Mouse (Mus musculus): ENCODE data around the gene Doc2b. TPM values are rescaled to one million over a fixed set of nuclear protein-coding genes. Genes with fewer than 3 reads are reported as not detected.
A peak's percentile ranks its signal among the peaks of the same experiment; 100 is the strongest.

Doc2b gene
- total RNA-seq (2015; ENCODE audit: low replicate concordance) (not detected in 2 replicates), total RNA-seq (2017; ENCODE audit: low replicate concordance) (not detected in 2 replicates)

DNA sequence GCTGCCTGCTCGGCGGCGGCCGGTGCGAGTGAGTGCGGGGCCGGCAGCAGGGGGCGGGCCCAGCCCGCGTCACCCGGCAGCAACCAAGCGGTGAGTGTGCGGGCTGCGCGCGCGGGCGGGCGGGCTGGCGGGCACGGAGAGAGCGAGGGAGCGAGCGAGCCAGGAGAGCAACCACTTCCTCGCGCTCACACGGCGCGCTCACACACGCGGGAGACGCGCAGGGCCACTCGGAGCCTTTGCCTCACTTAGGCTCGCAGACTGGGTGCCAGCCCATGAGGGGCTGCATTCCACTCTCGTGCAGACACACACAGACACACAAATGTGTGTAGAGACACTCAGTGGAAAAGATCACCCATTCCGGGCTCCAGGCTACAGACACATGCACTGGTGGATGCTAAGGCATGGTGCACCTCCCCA is at the start of gene Doc2b:
Gene Doc2b, minus strand, starts transcription at position 21 of the 417 bp plus-strand sequence.
- no peak for ATAC-seq (replicated peaks; ENCODE audit: low FRiP score, poor library complexity, severe bottlenecking)

DNA sequence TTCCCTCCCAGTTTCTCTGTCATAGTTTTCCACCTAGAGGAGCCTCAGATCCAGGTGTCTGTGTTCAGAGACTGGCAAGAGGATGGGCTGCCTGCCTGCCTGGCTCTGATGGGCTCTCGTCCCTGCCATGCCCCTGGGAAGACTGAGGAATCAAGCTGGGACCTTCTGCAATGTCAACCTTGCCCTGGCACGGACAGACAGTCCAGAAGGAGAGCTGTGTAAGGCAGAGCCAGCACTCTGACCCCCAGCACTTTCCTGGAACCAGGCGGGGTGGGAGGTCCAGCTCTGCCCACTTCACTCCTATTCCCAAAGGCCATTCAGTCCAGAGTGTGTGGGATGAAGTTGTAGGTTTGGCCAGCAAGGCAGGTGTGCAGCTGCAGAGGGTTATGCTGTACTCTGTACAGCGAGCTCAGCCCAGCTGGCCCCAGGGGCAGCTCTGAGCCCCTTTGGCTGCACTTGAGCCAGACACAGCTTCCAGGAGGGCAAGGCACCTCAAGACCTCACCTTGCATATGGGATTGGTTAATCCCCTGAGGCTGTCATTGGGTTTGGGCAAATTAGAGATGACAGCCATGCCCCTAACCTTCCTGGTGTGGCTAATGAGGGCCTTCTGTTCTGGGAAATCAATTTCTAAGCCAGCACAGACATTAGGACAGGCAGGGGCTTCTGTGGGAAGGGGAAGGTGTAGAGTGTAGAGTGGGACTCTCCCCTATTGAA is 47.2 kb upstream of the Doc2b start:
- ATAC-seq (replicated peaks; ENCODE audit: low FRiP score, poor library complexity, severe bottlenecking) = no peak

DNA sequence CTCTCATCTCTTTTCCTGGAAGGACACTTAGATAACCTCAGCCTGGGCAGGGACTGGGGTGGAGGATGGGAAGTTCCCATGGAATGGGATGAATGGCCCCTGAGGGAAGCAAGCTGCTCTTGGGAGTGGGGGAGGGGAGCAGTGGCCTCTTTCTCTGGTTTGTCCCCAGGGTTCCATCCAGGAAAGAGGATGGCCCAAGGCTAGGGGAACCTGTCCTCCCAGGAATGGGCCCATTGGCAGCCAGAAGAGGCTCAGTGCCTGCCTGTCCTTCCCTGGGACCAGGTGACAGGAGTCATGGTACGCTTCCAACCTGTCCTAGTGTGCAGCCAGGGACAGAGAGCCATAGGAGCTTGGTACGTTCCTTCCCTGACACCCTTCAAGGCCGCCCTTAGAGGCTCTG is 45.7 kb upstream of the Doc2b start:
- no peak for ATAC-seq (replicated peaks; ENCODE audit: low FRiP score, poor library complexity, severe bottlenecking)

DNA sequence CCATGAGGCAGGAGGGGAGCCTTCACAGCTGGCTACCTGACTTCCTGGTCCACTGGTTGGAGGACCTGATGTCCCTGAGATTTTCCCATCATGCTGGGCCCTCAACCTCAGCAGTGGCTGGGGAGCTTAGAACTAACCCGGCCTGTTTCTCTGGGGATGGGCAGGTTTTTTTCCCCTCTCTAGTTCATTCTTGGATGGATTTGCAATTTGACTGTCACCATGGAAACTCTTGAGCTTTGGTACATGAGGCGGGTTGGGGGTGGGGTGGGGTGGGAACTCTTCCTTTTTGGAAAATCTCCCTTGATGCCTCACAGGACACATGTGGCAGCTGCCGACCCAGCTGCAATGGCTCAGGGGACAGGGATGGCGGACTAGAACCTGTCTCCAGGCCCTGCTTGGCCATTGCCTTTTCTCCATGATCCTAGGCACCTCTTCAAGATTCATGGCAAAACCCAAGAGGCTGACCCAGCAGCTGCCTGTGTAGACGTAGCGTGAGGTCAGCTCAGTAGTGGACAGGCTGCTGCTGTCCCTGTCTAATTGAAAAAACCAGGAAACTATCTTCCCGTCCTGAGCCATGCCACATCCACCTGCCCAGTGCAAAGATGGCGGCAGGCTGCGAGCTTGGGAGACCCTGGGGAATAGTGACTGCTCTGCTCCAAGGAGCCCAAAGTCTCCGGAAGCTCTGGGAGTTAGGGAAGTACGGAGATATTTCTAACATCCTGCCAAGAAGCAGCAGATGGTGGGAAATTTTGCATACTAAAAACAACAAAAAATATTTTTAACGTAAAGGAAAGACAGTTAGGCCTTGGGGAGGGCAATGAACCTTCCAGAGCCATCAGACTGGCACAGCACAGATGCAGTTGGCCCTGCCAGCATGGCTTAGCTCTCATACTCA is 43.9 kb upstream of the Doc2b start:
- ATAC-seq (replicated peaks; ENCODE audit: low FRiP score, poor library complexity, severe bottlenecking) = no peak

DNA sequence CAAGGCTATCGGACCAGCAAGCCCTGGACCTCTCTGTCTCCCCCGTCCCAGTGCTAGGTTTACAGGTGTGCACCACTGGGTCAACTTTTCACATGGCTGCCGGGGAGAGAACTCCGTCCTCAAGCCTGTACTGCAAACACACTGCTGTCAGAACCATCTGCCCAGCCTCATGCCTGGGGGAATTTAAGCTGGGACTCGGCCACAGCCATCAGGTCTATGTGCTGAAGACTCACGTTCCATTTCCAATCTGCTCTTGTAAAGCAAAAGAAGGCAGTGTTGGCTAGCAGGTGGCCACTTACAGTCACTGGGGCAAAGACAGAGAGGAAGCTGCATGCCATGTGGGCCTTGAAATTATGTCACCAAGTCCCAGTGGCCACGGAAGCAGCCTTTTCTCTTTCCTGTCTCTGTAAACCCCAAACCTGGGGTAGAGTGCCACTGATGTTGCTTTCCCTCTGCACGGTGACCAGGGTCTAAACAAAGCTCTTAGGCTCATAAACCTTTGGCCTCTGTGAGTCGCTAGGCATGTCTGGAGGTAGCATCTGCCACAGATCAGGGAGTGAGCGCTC is 43.1 kb upstream of the Doc2b start:
- ATAC-seq (replicated peaks; ENCODE audit: low FRiP score, poor library complexity, severe bottlenecking) = no peak

DNA sequence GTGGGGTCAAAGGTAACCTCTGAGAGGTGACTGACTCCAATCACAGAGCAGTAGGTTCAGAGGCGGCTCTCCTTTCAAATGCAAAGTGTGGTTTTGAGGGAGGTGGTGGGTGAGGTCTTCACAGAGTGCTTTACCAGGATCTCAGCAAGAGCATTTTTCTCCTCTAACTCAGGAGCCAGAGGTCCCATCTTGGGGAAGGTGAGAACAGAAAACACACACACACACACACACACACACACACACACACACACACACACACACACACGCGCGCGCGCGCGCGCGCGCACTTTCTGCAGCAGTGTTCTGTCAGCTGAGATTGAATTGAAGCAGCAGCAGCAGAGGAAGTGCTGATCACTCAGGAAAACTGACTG is 40.4 kb upstream of the Doc2b start:
- no peak for ATAC-seq (replicated peaks; ENCODE audit: low FRiP score, poor library complexity, severe bottlenecking)

DNA sequence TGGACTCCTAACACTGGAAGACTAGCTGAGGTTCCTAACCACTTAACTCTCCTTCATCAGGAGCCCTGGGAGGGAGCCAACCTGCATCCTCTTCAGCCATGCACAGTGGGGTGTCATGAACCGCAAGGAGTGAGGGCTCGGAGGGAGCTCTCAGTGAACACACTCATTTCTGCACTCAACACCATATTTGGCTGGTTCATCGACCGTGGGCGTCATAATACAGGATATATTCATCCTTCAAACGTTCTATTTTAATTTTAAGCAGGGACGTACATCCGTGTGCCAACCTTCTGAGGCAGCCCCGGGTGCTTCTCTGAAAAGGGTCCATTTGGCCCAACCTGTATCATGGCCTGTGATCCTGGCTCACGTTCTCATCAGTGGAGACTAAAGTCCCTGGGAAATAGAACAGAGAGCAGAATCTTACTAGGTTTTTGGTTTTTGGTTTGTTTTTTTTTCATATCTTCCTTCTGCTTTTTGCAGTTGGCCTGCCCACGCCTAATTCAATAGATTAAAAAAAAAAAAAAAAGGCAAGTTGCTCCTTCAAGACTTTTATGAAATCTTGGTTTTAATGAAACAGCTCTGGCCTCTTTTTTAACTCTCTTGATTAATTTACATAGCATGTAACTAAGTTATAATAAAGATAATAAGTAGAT is 39.9 kb upstream of the Doc2b start:
- no peak for ATAC-seq (replicated peaks; ENCODE audit: low FRiP score, poor library complexity, severe bottlenecking)

DNA sequence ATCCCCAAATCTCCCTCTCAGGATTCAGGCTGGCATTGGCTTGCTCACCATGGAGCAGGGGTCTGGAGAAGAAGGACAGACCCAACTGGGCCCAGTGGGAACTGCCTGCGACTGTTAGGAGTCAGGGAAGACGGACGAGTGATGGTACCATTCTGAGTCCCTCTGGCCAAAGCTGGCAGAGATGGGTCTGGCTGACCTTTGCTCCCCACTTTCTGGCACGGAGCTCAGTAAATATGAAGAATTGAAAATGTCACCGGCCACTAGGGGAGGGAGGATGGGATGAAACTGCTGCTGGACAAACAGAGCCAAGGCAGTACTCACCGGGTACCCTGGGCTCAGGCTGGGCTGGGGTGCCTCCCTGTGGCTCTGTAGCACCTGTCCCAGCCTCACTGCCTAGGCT is 37.2 kb upstream of the Doc2b start:
- no peak for ATAC-seq (replicated peaks; ENCODE audit: low FRiP score, poor library complexity, severe bottlenecking)

DNA sequence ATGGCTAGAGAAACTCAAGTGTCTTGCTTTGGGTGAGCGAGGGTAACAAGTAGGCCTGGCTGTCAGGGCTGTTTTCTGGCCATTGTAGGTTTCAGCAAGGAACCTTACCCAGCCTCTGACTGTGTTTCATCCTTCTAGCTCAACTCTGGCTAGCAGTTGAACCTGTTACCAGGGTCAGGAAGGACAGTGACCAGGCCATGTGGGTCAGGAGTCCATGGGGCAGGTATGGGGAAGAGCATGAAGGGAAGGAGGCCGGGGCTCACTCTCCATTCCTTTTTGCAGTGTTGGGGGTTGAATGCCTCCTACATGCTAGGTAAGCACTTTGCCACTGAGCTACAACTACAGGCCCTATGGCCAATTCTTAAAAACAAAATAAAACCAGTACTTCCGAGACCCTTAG is 34.5 kb upstream of the Doc2b start:
- ATAC-seq (replicated peaks; ENCODE audit: low FRiP score, poor library complexity, severe bottlenecking) = no peak

DNA sequence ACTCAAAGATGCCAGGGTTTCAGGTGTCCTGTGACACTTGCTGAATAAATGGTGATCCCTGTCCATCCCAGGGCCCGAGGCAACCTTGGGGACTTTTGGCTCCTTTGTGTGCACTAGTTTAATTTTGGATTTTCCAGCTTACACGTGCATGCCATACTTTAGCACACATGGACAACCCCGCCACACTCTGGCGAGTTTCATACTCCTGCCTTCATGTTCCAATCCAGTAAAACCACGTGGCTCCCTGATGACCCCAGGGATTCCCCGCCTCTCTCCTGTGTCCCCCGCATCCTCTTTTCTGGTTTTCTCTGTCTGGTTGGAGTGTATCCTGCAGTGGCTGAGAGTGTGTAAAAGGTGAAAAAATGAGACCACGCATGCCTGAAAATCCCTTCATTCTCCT is 31.6 kb upstream of the Doc2b start:
- ATAC-seq (replicated peaks; ENCODE audit: low FRiP score, poor library complexity, severe bottlenecking) = no peak

DNA sequence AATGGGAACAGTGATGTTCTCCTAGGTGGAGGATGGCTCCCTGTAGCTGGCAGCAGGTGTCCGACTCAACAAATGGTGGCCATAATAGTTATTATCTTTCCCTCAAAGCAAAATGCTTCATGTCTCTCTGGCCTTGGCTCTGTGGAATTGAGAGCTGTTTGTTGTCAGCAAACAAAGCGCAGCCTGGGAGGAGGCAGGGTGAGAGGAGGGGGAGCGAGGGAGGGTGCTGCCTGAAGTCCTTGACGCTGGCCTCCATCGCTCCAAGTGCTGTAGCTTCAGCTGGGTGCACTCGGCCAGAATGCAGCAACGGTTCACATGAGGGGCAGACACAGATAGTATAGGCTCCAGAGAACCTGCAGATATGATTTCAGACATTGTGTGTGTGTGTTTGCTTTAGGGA is 27.7 kb upstream of the Doc2b start:
- ATAC-seq (replicated peaks; ENCODE audit: low FRiP score, poor library complexity, severe bottlenecking) = no peak

DNA sequence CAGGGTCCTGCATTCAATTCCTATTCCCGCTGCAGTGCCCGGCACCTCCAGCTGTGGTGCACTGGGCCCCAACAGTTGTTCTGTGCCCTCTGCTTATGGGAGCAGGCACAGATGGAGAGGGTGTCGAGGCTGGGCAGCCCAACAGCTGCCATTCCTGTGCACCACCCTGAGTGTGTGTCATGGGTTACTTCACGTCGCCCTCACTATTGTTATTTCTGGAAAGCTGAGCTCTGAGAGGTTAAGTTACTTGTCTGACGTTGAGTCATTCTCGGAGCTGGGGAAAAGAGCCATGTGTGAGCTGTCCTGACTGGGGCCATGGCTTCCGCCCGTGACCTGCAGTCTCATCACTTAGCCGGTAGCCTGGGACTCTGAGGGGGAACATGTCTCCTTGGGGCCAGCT is 17.2 kb upstream of the Doc2b start:
- ATAC-seq (replicated peaks; ENCODE audit: low FRiP score, poor library complexity, severe bottlenecking) = no peak

DNA sequence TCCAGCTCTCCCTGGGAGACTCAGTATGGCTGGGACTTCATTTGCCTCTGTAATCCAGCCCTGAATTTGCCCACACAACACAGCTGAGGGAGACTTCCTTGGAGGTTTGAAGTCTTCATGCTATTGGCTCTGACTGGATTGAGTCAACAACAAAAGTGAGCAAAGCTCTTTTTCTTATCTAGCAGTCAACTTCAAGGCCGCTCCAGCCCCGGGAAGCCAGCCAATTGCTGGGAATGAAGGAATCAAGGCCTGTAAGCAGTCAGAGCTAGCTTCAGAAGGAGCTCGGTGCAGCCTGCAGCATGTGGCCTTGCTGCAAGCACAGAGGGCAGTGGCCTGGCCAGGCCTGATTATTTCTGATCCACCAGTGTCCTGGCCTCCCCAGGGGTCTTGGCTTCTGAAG is 16.1 kb upstream of the Doc2b start:
- no peak for ATAC-seq (replicated peaks; ENCODE audit: low FRiP score, poor library complexity, severe bottlenecking)

DNA sequence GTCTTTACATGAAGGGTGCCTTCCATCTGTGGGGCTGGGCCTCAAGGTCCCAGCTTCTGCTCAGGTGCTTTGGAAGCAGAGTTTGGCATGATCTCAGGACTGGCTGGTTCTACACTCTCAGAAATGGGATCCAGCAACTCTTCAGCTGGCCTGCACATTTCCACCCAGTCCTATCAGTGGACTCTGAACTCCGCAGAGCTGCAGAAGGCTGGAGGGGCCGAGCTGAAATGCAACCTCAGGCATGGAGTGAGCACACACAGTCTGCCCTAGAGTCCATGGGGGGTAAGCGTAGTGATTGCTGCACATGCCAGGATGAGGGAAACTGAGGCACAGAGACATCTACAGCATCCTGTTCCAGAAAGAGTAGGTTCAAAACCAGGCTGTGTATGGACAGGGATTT is 14.7 kb upstream of the Doc2b start:
- no peak for ATAC-seq (replicated peaks; ENCODE audit: low FRiP score, poor library complexity, severe bottlenecking)

DNA sequence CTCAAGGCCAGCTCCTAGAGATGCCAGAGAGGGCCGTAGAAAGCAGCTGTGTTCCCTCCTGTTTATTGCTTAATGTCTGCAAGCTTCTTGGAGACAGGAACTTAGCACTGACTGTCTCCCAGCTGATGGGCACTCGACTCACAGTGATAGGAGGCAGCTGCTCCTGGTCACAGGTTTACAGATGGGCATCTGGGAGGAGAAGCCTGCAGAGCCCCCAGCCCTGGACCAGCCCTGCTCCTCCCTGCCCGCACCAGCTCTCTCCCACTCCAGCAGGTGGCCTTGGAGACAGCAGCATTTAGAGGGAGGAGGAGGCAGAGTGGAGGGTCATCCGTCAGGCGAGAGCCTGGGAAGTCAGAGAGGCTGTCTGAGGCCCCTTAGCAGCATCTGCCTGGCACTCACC is 11.6 kb upstream of the Doc2b start:
- no peak for ATAC-seq (replicated peaks; ENCODE audit: low FRiP score, poor library complexity, severe bottlenecking)

DNA sequence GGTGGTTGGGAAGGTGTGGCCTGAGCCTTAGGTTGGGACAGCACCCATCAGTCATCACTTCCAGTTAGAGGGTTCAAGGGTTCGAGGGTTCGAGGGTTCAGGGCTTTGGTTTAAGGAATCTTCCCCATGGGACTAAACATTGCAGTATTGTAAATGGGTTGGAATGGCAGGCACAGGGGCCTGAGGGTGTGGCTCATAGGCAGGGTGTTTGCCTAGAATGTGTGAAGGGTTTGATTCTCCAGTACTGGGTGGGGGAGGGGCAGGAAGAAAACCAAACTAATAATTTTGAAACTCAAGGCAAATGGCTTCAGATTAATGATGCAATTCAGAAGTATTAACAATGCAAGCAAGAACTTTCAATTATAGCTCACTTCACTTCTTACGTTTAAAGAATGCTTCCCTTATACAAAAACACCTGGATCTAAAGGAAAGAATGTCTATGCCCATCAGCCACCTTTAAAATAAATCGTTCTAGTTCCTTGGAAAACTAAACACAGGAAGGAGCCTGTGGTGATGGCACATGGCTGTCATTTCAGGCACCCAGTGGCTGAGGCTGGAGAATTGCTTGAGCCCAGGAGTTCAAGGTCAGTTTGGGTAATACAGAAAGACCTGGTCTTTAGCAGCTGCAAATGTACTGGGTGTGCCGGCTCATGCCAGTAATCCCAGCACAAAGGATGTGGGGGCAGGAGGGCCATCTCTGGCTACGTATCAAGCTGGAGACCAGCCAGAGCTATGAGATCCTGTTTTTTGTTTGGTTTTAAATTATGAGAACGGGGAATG is 6.1 kb upstream of the Doc2b start:
- ATAC-seq (replicated peaks; ENCODE audit: low FRiP score, poor library complexity, severe bottlenecking) = no peak

DNA sequence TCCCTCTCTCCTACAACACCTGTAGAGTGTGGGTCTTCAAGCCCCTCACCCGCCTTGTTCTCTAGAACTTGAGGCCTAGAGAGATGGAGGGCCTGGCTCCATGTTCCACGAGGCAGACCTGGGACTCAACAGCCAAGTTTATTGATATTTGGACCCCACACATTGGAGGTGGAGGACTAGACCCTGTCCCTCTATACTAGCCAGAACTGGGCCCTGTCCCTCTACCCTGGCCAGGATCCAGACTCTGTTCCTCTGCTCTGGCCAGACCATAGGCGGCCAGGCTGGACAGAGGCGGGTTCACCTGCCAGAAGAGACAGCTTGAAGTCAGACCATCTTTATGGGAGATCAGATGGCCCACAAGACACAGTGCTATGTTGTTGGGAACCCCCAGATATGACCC is 5.5 kb upstream of the Doc2b start:
- 0 out of 2 replicates have a peak, but pooled peaks have one; percentile 39 for ATAC-seq (replicated peaks; ENCODE audit: low FRiP score, poor library complexity, severe bottlenecking)

DNA sequence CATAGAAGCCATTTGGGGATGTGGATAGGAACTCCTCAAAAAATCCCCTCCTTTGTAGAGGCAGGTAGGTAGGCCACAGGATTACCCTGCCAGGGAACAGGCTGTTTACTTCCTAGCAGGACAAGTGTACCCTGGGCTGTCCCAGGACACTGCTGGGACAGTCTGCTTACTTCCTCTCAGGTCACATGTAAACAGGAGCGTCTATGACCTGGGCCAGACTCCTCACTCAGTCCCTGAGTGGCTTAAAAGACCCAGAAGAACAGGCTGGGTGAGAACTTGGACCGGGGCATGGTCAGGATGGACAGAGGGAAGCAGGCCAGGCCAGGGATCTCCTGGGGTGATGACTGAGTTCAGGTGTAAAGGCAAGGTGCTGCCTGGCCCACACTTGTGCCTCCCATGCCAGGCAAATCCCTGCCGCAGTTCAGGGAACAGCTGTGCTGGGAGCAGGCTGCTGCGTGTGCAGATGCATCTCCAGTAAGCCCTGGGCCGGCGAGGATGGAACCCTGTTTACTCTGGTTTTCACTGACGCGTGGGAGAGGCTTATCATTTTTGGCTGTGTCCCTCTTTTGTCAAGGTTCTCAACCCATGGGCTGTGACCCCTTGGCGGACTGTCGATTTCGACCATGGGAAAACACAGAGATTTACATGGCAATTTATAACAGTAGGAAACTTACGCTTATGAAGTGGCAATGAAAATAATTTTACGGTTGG is 842 bp upstream of the Doc2b start:
- ATAC-seq (replicated peaks; ENCODE audit: low FRiP score, poor library complexity, severe bottlenecking) = no peak

DNA sequence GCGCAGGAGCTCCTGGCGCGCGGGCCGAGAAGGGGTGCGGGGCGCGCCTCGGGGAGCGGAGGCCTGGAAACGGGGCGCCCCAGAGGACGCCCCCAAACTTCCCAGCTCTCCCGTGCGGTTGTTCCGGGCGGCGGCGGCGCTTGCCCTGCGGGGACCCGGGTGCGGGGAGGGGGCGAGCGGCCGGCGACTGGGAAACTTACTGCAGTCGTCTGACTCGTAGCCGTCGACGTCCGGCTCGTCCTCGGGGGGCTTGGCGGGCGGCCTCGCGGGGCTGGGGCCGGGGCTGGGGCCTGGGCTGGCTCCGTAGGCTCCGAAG is 570 bp downstream of the Doc2b start:
- ATAC-seq (replicated peaks; ENCODE audit: low FRiP score, poor library complexity, severe bottlenecking) = no peak
